Mouse (Mus musculus) limb, embryonic 13.5 days (tissue): Measurements from ENCODE around the gene Fam53b. TPM values are rescaled to one million over a fixed set of nuclear protein-coding genes. Genes with fewer than 3 reads are reported as not detected.

Experiments used
- ATAC-seq: fragments of 200-750 bp; cut with Nextera tagmentation; 2 replicates; pipeline ENCODE4 v1.8.0; 2017; ENCODE audit warnings: low read depth, moderate number of reproducible peaks, moderate TSS enrichment; ENCODE audit not compliant: low FRiP score
- H3K27ac ChIP-seq: fragments of 300-500 bp; sonication (generic); 2 replicates; pipeline ENCODE4 v1.5.1; 2015; ENCODE audit warnings: inconsistent platforms, mild to moderate bottlenecking, moderate library complexity
- H3K27me3 ChIP-seq: fragments of 300-500 bp; sonication (generic); 2 replicates; pipeline ENCODE4 v1.6.1; 2015; ENCODE audit warnings: mild to moderate bottlenecking, inconsistent platforms
- H3K36me3 ChIP-seq: fragments of 300-500 bp; sonication (generic); 2 replicates; pipeline ENCODE4 v1.6.1; 2015; ENCODE audit warnings: inconsistent platforms, mild to moderate bottlenecking, moderate library complexity
- H3K4me1 ChIP-seq: fragments of 300-500 bp; sonication (generic); 2 replicates; pipeline ENCODE4 v1.6.1; 2015; ENCODE audit warnings: inconsistent platforms
- H3K4me2 ChIP-seq: fragments of 300-500 bp; sonication (generic); replicated peaks from 2 replicates; pipeline ENCODE4 v1.6.1; 2015; ENCODE audit warnings: inconsistent platforms, mild to moderate bottlenecking, moderate library complexity
- H3K4me3 ChIP-seq: fragments of 300-500 bp; sonication (generic); 2 replicates; pipeline ENCODE4 v1.5.1; 2015; ENCODE audit warnings: moderate library complexity, mild to moderate bottlenecking, inconsistent platforms
- H3K9ac ChIP-seq: fragments of 300-500 bp; sonication (generic); 2 replicates; pipeline ENCODE4 v1.6.1; 2015; ENCODE audit warnings: mild to moderate bottlenecking, inconsistent platforms
- H3K9me3 ChIP-seq: fragments of 300-500 bp; sonication (generic); 2 replicates; pipeline ENCODE4 v1.6.1; 2016; ENCODE audit warnings: inconsistent platforms
- WGBS: fragments of 180-500 bp; shearing (Covaris S2); methylation state at CpG from one replicate; pipeline ENCODE4 v1.1.7; 2015; 5-methylcytosine and 5-hydroxymethylcytosine counted together
- polyA plus RNA-seq: library from polyadenylated mRNA; unstranded; fragments of >200 nt; fragmentation: Nextera tagmentation; extraction: Ambion mirVana; gene quantifications from 2 replicates; pipeline ENCODE4 v1.2.1, GENCODE M21; 2015

The Fam53b gene
- polyA plus RNA-seq, 1 experiment from 2014 or later = 26.4 TPM

DNA sequence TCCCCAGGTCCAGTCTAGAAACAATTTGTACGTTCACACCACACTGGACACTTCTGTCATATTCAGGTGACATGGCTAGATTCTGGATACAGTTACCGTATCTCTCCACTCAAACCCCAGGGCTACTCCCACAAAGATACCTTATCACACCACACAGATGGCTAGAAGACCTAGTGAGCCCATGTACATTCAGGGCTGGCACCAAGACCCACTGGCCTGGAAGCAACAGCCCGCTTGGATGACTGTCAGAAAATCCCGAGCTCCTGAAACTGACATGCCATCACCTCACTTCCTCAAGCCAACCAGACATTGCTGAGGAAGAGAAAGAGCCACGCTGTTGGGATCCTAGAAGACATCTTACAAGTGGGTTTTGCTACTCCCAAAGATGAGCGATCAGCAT is 74.8 kb downstream of the Fam53b start:
- ATAC-seq = no peak
- Histone ChIP-seq H3K4me3 (no peak overlapping the region), H3K36me3 (peaks cover 28% of the 10 kb centered on the region), H3K27ac (no peak overlapping the region), H3K9ac (no peak overlapping the region), H3K9me3 (no peaks in the 10 kb centered on the region), H3K27me3 (no peaks in the 10 kb centered on the region), H3K4me2 (no peak overlapping the region), H3K4me1 (peaks cover 33% of the 10 kb centered on the region)
- WGBS = 94% methylated on average over 6 of the region's 6 CpGs

- 58% methylated on average over 17 of the region's 17 CpGs for WGBS
- Histone ChIP-seq H3K4me2 (no peak overlapping the region), H3K36me3 (peaks cover 25% of the 10 kb centered on the region), H3K9me3 (no peaks in the 10 kb centered on the region), H3K4me1 (peaks cover 31% of the 10 kb centered on the region), H3K27me3 (no peaks in the 10 kb centered on the region), H3K9ac (no peak overlapping the region), H3K4me3 (no peak overlapping the region), H3K27ac (peak overlapping the region; percentile 7)
- ATAC-seq = peak; percentile 38; the same call in 1 of the 2 replicates
Measured at GRCm38 (mm10) chr7:132736099-132736862, 77.4 kb downstream of the Fam53b start.

- Histone ChIP-seq H3K36me3 (peaks cover 20% of the 10 kb centered on the region), H3K9me3 (no peaks in the 10 kb centered on the region), H3K4me2 (no peak overlapping the region), H3K4me3 (no peak overlapping the region), H3K27ac (no peak overlapping the region), H3K9ac (no peak overlapping the region), H3K27me3 (no peaks in the 10 kb centered on the region), H3K4me1 (peaks cover 31% of the 10 kb centered on the region)
- 36% methylated on average over 5 of the region's 5 CpGs for WGBS
- ATAC-seq = no peak; the same call in 1 of the 2 replicates
Measured at GRCm38 (mm10) chr7:132735145-132735544, 78.5 kb downstream of the Fam53b start.

- H3K4me1 ChIP-seq = peaks cover 33% of the 10 kb centered on the region
- H3K36me3 ChIP-seq = peaks cover 17% of the 10 kb centered on the region
- no peak overlapping the region for H3K4me2 ChIP-seq
- no peak overlapping the region for H3K9ac ChIP-seq
- no peak for ATAC-seq
- H3K27ac ChIP-seq = no peak overlapping the region
- no peaks in the 10 kb centered on the region for H3K27me3 ChIP-seq
- whole genome bisulfite sequencing = 86% methylated on average over 9 of the region's 9 CpGs
- H3K4me3 ChIP-seq = no peak overlapping the region
- no peaks in the 10 kb centered on the region for H3K9me3 ChIP-seq
Measured at GRCm38 (mm10) chr7:132734222-132734621, 79.5 kb downstream of the Fam53b start.

DNA sequence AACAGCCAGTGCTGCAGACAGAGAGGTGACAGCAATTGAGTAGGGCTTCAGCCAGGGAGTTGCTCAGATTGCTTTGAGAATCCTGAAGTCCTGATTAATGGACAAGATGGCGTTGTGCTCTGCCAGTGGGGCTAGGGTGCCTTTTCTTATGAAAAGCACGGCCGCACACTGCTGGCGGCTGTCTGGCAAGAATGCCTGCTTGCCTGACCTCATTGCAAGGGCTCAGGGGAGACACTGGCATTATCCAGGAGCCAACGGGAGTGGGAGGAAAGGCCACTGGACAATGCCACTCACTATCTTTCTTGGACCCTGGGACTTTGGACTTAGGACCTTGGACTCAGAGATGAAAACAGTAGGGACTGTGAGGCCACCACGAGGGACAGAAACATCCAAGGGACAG is 80.2 kb downstream of the Fam53b start:
- Histone ChIP-seq H3K4me1 (peaks cover 33% of the 10 kb centered on the region), H3K9me3 (no peaks in the 10 kb centered on the region), H3K27me3 (no peaks in the 10 kb centered on the region), H3K4me2 (no peak overlapping the region), H3K27ac (no peak overlapping the region), H3K9ac (no peak overlapping the region), H3K4me3 (no peak overlapping the region), H3K36me3 (peaks cover 22% of the 10 kb centered on the region)
- WGBS = 84% methylated on average over 6 of the region's 6 CpGs
- ATAC-seq = no peak

DNA sequence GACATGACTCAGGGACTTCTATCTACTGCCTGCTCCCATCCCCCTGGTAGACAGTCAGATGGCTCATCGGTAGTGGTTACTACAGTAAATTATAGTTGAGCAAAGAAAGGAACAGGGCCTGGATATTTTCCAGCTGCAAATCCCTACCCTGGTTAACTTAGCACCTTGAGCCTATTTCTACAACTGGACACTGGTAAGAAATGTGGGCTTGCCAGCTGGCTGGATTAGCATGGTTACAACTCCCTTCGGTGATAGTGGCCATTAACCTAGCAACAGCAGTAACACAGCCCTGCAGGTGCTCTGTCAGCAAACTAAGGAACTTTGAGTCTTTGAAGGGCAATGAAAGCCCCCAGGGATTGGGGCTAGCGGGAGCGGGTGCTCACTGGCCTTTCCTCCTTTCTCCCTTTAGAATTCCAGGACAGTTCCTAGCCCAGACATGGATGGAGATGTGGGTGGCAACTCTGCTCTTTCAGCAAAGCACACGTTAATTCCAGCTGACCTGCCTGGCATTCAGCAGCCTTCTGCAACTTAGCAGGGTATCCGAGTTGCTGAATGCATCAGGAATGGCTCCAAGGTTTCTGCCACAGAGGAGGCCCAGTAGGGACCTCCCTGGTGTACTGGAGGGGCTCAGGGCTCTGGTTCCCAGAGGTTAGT is 81.4 kb downstream of the Fam53b start:
- Histone ChIP-seq H3K27ac (peak overlapping the region; percentile 22; the same call in 1 of the 2 replicates), H3K4me1 (peaks cover 34% of the 10 kb centered on the region), H3K4me3 (no peak overlapping the region), H3K27me3 (no peaks in the 10 kb centered on the region), H3K36me3 (peaks cover 24% of the 10 kb centered on the region), H3K9me3 (no peaks in the 10 kb centered on the region), H3K4me2 (no peak overlapping the region), H3K9ac (peak overlapping the region; percentile 19; the same call in 1 of the 2 replicates)
- no peak for ATAC-seq
- 68% methylated on average over 6 of the region's 6 CpGs for whole genome bisulfite sequencing

DNA sequence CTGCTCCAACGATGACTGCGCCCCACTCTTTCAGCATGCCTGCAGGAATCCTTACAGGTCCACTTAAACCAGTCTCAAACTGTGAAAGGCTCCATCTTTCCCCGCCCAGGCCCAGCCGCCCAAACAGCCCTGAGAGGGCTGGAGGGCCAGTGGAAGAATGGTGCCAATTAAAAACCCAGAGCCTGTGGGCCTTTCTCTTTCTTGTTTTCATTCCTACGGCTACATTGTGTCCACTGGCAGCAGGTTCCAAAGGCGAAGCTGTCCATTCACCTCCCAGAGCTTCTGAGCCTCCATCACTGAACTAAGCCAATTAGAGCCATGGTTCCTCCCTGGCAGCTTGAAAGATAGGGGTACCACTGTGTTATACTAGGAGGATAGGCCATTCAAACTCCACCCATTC is 82.1 kb downstream of the Fam53b start:
- no peak for ATAC-seq
- Histone ChIP-seq H3K4me1 (peaks cover 36% of the 10 kb centered on the region), H3K36me3 (peaks cover 24% of the 10 kb centered on the region), H3K4me3 (no peak overlapping the region), H3K4me2 (no peak overlapping the region), H3K9me3 (no peaks in the 10 kb centered on the region), H3K9ac (no peak overlapping the region), H3K27me3 (no peaks in the 10 kb centered on the region), H3K27ac (no peak overlapping the region; the same call in 1 of the 2 replicates)
- WGBS = 66% methylated on average over 6 of the region's 6 CpGs

- Histone ChIP-seq H3K4me2 (no peak overlapping the region), H3K36me3 (peaks cover 24% of the 10 kb centered on the region), H3K4me3 (no peak overlapping the region), H3K9me3 (no peaks in the 10 kb centered on the region), H3K27ac (no peak overlapping the region), H3K9ac (no peak overlapping the region), H3K27me3 (no peaks in the 10 kb centered on the region), H3K4me1 (peaks cover 31% of the 10 kb centered on the region)
- no peak for ATAC-seq
- 87% methylated on average over 7 of the region's 7 CpGs for WGBS
Measured at GRCm38 (mm10) chr7:132730510-132730909, 83.2 kb downstream of the Fam53b start.

DNA sequence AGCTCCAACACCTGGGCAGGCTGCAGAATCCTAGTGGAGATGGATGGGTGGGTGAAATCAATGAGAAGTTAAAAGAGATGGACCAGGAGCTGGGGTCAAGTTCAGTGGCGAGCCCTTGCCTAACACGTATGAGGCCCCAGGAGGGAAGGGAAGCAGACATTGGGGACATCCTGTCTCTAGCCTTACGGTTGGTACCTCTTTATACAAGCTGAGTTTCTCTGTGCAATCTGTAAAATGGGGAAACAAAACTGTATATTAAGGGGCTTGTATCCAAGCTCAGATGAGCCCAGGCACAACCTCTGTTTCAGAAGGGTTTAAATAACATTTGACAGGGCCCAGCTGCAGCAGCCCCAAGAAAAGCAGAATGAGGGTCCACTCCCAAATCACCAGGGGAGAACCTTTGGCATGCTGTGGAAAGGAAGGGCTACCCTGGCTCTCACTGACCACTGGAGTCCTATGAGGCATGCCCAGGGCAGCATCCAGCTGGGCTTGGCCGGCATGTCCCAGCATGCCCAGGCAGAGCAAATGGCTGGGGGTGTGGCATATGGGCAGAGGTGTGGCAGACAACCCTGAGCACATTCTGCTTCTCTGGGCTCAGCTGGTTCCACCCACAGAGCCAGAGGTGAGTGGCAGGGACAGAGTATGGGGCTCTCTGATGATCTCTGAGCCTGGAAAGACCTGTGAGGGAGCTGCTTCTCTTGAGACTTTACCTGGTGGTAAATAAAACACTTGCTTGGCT is 84.4 kb downstream of the Fam53b start:
- Histone ChIP-seq H3K9me3 (no peaks in the 10 kb centered on the region), H3K27me3 (no peaks in the 10 kb centered on the region), H3K4me1 (peaks cover 31% of the 10 kb centered on the region), H3K9ac (0 out of 2 replicates have a peak overlapping the region, but pooled peaks have one; percentile 3), H3K4me2 (no peak overlapping the region), H3K27ac (no peak overlapping the region), H3K4me3 (no peak overlapping the region), H3K36me3 (peaks cover 20% of the 10 kb centered on the region)
- 84% methylated on average over 4 of the region's 4 CpGs for WGBS
- ATAC-seq = no peak

DNA sequence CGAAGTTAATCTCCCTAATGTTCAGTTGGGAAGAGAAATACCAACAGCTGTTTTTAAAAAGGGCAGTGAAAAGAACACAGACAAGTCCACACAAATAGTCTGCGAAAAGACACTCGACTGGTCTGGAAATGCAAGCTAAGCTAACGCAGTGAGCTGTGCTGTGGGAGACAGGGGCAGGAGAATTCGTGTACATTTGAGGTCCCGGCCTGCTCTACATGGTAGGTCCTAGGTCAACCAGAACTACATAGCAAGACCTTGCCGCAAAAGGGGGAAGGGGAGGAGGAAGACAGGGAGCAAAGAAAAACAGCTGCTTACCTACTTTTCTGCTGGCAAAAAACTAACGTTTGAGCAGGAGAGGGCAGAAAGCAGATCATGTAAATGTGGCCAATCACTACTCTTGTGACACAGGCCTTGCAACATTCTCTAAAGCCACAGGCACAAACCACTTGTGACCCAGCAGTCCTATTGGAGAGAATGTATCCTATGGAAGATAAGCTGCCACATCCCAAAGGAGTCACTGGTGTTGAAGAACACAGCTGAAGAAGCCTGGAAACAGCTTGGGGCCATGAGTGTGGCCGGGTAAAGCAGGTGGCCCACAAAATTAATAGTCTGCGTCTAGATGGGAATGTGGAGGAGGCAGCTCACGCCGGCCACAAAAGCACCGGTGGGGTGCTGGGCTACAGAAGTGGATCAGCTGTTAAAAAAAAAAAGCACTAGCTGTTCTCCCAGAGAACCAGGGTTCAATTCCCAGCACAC is 87.4 kb downstream of the Fam53b start:
- Histone ChIP-seq H3K9me3 (no peaks in the 10 kb centered on the region), H3K27ac (peak overlapping the region; percentile 2; the same call in 1 of the 2 replicates), H3K9ac (no peak overlapping the region), H3K4me2 (no peak overlapping the region), H3K4me1 (peaks cover 27% of the 10 kb centered on the region), H3K27me3 (no peaks in the 10 kb centered on the region), H3K4me3 (no peak overlapping the region), H3K36me3 (peaks cover 17% of the 10 kb centered on the region)
- no peak; the same call in 1 of the 2 replicates for ATAC-seq
- 63% methylated on average over 13 of the region's 13 CpGs for WGBS

- H3K27ac ChIP-seq = no peak overlapping the region
Measured at GRCm38 (mm10) chr7:132724501-132725062, 89.1 kb downstream of the Fam53b start.

More at GRCm38 (mm10) chr7:132724501-132725062, 89.1 kb downstream of the Fam53b start:
- H3K36me3 ChIP-seq = peaks cover 17% of the 10 kb centered on the region
- no peaks in the 10 kb centered on the region for H3K9me3 ChIP-seq
- peaks cover 39% of the 10 kb centered on the region for H3K4me1 ChIP-seq
- H3K9ac ChIP-seq = no peak overlapping the region
- no peak overlapping the region for H3K4me2 ChIP-seq
- H3K27me3 ChIP-seq = no peaks in the 10 kb centered on the region
- no peak overlapping the region for H3K4me3 ChIP-seq
- WGBS = 88% methylated on average over 5 of the region's 5 CpGs
- ATAC-seq = no peak
